In genomic region chr5:73928691-73929090, GRCm38 (mm10) we compare ENCODE assay signal across 20 mouse cellular contexts.
DNase-seq lines count a peak whose midpoint lies in the region; ATAC-seq lines count a peak whose summit lies in the region.
"Had no signal": no experiment of that assay in that cellular context is flagged by ENCODE, and none has a peak within 500 bp of the region (broad histone marks: within the 10 kb centered on the region; RNA-seq: fewer than 3 reads in every experiment).

No protein-coding gene starts in this region.

- no peaks in the 10 kb centered on the region for H3K9me3 ChIP-seq in forebrain, embryonic 14.5 days (replicated peaks; ENCODE audit: control insufficient read depth, low read length)
- no peaks in the 10 kb centered on the region for H3K9me3 ChIP-seq in forebrain, embryonic 12.5 days
- H3K9me3 ChIP-seq in lung, embryonic 16.5 days (ENCODE audit: control insufficient read depth, low read length): no peaks in the 10 kb centered on the region
- H3K9me3 ChIP-seq: embryonic facial prominence, embryonic 15.5 days; forebrain, embryonic 10.5 days; hindbrain, embryonic 10.5 days; hindbrain, embryonic 15.5 days had no signal

- ATAC-seq in forebrain, embryonic 14.5 days: no peak
- no peak for ATAC-seq in forebrain, embryonic 12.5 days (ENCODE audit: low FRiP score)
- 0 out of 2 replicates have a peak, but pooled peaks have one; percentile 5 for ATAC-seq in lung, embryonic 16.5 days (ENCODE audit: low read depth)
- ATAC-seq: forebrain, embryonic 16.5 days had no signal

- H3K36me3 ChIP-seq in forebrain, embryonic 14.5 days (ENCODE audit: control insufficient read depth, insufficient read depth, low read length): no peaks in the 10 kb centered on the region
- no peaks in the 10 kb centered on the region for H3K36me3 ChIP-seq in forebrain, embryonic 12.5 days (replicated peaks)
- H3K36me3 ChIP-seq in lung, embryonic 16.5 days (ENCODE audit: control insufficient read depth, insufficient read depth, low read length): no peaks in the 10 kb centered on the region
- H3K36me3 ChIP-seq: embryonic facial prominence, embryonic 15.5 days; forebrain, embryonic 10.5 days; heart, embryonic 12.5 days; hindbrain, embryonic 10.5 days; hindbrain, embryonic 15.5 days had no signal

- no peaks in the 10 kb centered on the region for H3K27me3 ChIP-seq in forebrain, embryonic 14.5 days (replicated peaks; ENCODE audit: control insufficient read depth, insufficient read depth, low read length)
- H3K27me3 ChIP-seq in forebrain, embryonic 12.5 days: no peaks in the 10 kb centered on the region
- H3K27me3 ChIP-seq in lung, embryonic 16.5 days (ENCODE audit: control insufficient read depth, insufficient read depth, low read depth, low read length): no peaks in the 10 kb centered on the region
- H3K27me3 ChIP-seq: embryonic facial prominence, embryonic 15.5 days; heart, embryonic 12.5 days; hindbrain, embryonic 15.5 days had no signal

- WGBS in forebrain, embryonic 14.5 days: 77% methylated on average over 10 of the region's 10 CpGs
- 88% methylated on average over 10 of the region's 10 CpGs for WGBS in forebrain, embryonic 12.5 days
- WGBS in lung, embryonic 16.5 days: 53% methylated on average over 10 of the region's 10 CpGs

- no peak overlapping the region for H3K4me2 ChIP-seq in forebrain, embryonic 14.5 days (ENCODE audit: low read length)
- no peak overlapping the region for H3K4me2 ChIP-seq in forebrain, embryonic 12.5 days
- H3K4me2 ChIP-seq in lung, embryonic 16.5 days (ENCODE audit: low read depth, low read length): no peak overlapping the region
- H3K4me2 ChIP-seq: embryonic facial prominence, embryonic 15.5 days; heart, embryonic 12.5 days; hindbrain, embryonic 15.5 days had no signal

- H3K9ac ChIP-seq in forebrain, embryonic 14.5 days (ENCODE audit: low read length): no peak overlapping the region
- H3K9ac ChIP-seq in forebrain, embryonic 12.5 days: no peak overlapping the region
- no peak overlapping the region for H3K9ac ChIP-seq in lung, embryonic 16.5 days (ENCODE audit: low read length)
- H3K9ac ChIP-seq: embryonic facial prominence, embryonic 15.5 days; heart, embryonic 12.5 days; hindbrain, embryonic 15.5 days had no signal

- DNase-seq in forebrain, embryonic 14.5 days (ENCODE audit: low spot score): peak; percentile 14
- DNase-seq in lung, adult 18-20 months: no peak
- peak; percentile 37 for DNase-seq in retina, embryonic 14.5 days (ENCODE audit: low spot score)
- DNase-seq in retina, postnatal 1 day: no peak
- no peak for DNase-seq in spleen, postnatal 10 days (ENCODE audit: low spot score in 2 of 2)
- DNase-seq: adrenal gland, postnatal 14 days; cerebellum, adult 18-20 months; cerebellum, adult 9-11 months; cerebellum, postnatal 36 days; gastrocnemius, postnatal 10 days; heart, adult 2 months had no signal

- H3K4me1 ChIP-seq in forebrain, embryonic 14.5 days (ENCODE audit: control insufficient read depth, insufficient read depth, low read length): no peaks in the 10 kb centered on the region
- H3K4me1 ChIP-seq in forebrain, embryonic 12.5 days: no peaks in the 10 kb centered on the region
- H3K4me1 ChIP-seq in lung, embryonic 16.5 days (replicated peaks; ENCODE audit: control insufficient read depth, insufficient read depth, low read length): peaks cover 6% of the 10 kb centered on the region; the same call in 1 of the 2 replicates
- H3K4me1 ChIP-seq: forebrain, embryonic 10.5 days; heart, embryonic 12.5 days; hindbrain, embryonic 10.5 days; hindbrain, embryonic 15.5 days had no signal

- no peak overlapping the region for H3K27ac ChIP-seq in forebrain, embryonic 14.5 days (ENCODE audit: low read depth, low read length)
- H3K27ac ChIP-seq in forebrain, embryonic 12.5 days: no peak overlapping the region
- H3K27ac ChIP-seq in lung, embryonic 16.5 days (ENCODE audit: low read length): no peak overlapping the region
- H3K27ac ChIP-seq: embryonic facial prominence, embryonic 15.5 days; forebrain, embryonic 10.5 days; heart, adult 2 months; hindbrain, embryonic 10.5 days; hindbrain, embryonic 15.5 days had no signal

- H3K4me3 ChIP-seq in forebrain, embryonic 14.5 days (ENCODE audit: low read depth, low read length): no peak overlapping the region
- no peak overlapping the region for H3K4me3 ChIP-seq in forebrain, embryonic 12.5 days (replicated peaks)
- H3K4me3 ChIP-seq in lung, embryonic 16.5 days (ENCODE audit: low read length): no peak overlapping the region
- H3K4me3 ChIP-seq: embryonic facial prominence, embryonic 15.5 days; erythroblast, embryonic 14.5 days; forebrain, embryonic 10.5 days; heart, adult 2 months; heart, embryonic 12.5 days; hindbrain, embryonic 10.5 days; hindbrain, embryonic 15.5 days had no signal

Comparison
In these comparisons a context has a peak if more than half of its experiments do, and no peak if none do; other contexts are left out.
1. DNase-seq: peak in forebrain, embryonic 14.5 days (single experiment) and retina, embryonic 14.5 days (single experiment); none in lung, adult 18-20 months (0 of 2), retina, postnatal 1 day (single experiment) and spleen, postnatal 10 days (0 of 2).